Mouse (Mus musculus) hindbrain, embryonic 13.5 days (tissue): Measurements from ENCODE around the gene Dido1. TPM values are rescaled to one million over a fixed set of nuclear protein-coding genes. Genes with fewer than 3 reads are reported as not detected.

ENCODE experiments used
- ATAC-seq: fragments of 200-750 bp; cut with Nextera tagmentation; 2 replicates; pipeline ENCODE4 v1.8.0; 2017; ENCODE audit warnings: moderate TSS enrichment; ENCODE audit not compliant: low FRiP score
- H3K27ac ChIP-seq: fragments of 300-500 bp; sonication (generic); 2 replicates; pipeline ENCODE4 v1.5.1; 2015; ENCODE audit warnings: inconsistent platforms, mild to moderate bottlenecking, moderate library complexity
- H3K27me3 ChIP-seq: fragments of 300-500 bp; sonication (generic); 2 replicates; pipeline ENCODE4 v1.6.1; 2015; ENCODE audit warnings: mild to moderate bottlenecking, inconsistent platforms
- H3K36me3 ChIP-seq: fragments of 300-500 bp; sonication (generic); 2 replicates; pipeline ENCODE4 v1.6.1; 2015; ENCODE audit warnings: mild to moderate bottlenecking, inconsistent platforms
- H3K4me1 ChIP-seq: fragments of 300-500 bp; sonication (generic); replicated peaks from 2 replicates; pipeline ENCODE4 v1.6.1; 2015; ENCODE audit warnings: inconsistent platforms
- H3K4me2 ChIP-seq: fragments of 300-500 bp; sonication (generic); 2 replicates; pipeline ENCODE4 v1.6.1; 2015; ENCODE audit warnings: inconsistent platforms, mild to moderate bottlenecking, moderate library complexity
- H3K4me3 ChIP-seq: fragments of 300-500 bp; sonication (generic); 2 replicates; pipeline ENCODE4 v1.5.1; 2015; ENCODE audit warnings: mild to moderate bottlenecking, inconsistent platforms
- H3K9ac ChIP-seq: fragments of 300-500 bp; sonication (generic); 2 replicates; pipeline ENCODE4 v1.6.1; 2015; ENCODE audit warnings: mild to moderate bottlenecking, inconsistent platforms
- H3K9me3 ChIP-seq: fragments of 300-500 bp; sonication (generic); 2 replicates; pipeline ENCODE4 v1.6.1; 2016; ENCODE audit warnings: inconsistent platforms
- WGBS: fragments of 180-500 bp; shearing (Covaris S2); methylation state at CpG from one replicate; pipeline ENCODE4 v1.1.7; 2015; 5-methylcytosine and 5-hydroxymethylcytosine counted together
- polyA plus RNA-seq: library from polyadenylated mRNA; unstranded; fragments of >200 nt; fragmentation: Nextera tagmentation; extraction: Ambion mirVana; gene quantifications from 2 replicates; pipeline ENCODE4 v1.2.1, GENCODE M21; 2015

The Dido1 gene
- polyA plus RNA-seq, 1 experiment from 2014 or later: 29.7 TPM

GRCm38 (mm10) chr2:180610283-180610682 lies 99.5 kb downstream of the Dido1 start:
- no peak overlapping the region for H3K27ac ChIP-seq
- H3K27me3 ChIP-seq: no peaks in the 10 kb centered on the region
- H3K4me2 ChIP-seq: no peak overlapping the region
- H3K9ac ChIP-seq: no peak overlapping the region
- no peak overlapping the region for H3K4me3 ChIP-seq
- no peaks in the 10 kb centered on the region for H3K9me3 ChIP-seq
- peaks cover 10% of the 10 kb centered on the region; the same call in 1 of the 2 replicates for H3K36me3 ChIP-seq
- no peak for ATAC-seq
- 83% methylated on average over 4 of the region's 4 CpGs for WGBS
- peaks cover 2% of the 10 kb centered on the region; the same call in 1 of the 2 replicates for H3K4me1 ChIP-seq

Other genes starting within 250 kb of the Dido1 start
- 0.82 and 1.2 TPM in 2 replicates for gene Ntsr1, start 210.0 kb downstream of the Dido1 start, polyA plus RNA-seq
- gene Mrgbp, start 128.7 kb downstream of the Dido1 start, polyA plus RNA-seq: 42.2 and 44.8 TPM in 2 replicates
- 85.8 and 86.2 TPM in 2 replicates for gene Ogfr, start 120.8 kb downstream of the Dido1 start, polyA plus RNA-seq
- 71.7 and 74.9 TPM in 2 replicates for gene Col9a3, start 112.2 kb downstream of the Dido1 start, polyA plus RNA-seq
- 0.22 and 0.34 TPM in 2 replicates for gene Tcfl5, start 67.3 kb downstream of the Dido1 start, polyA plus RNA-seq
- gene Gid8, start 118 bp upstream of the Dido1 start, polyA plus RNA-seq: 56.6 and 58.7 TPM in 2 replicates
- 0.19 and 0.83 TPM in 2 replicates for gene Slc17a9, start 15.3 kb upstream of the Dido1 start, polyA plus RNA-seq
- gene Bhlhe23, start 66.9 kb upstream of the Dido1 start, polyA plus RNA-seq: 1.2 and 2.5 TPM in 2 replicates
- 42.2 and 47.6 TPM in 2 replicates for gene Ythdf1, start 210.9 kb upstream of the Dido1 start, polyA plus RNA-seq
- 0.17 and 0.35 TPM in 2 replicates for gene Birc7, start 219.0 kb upstream of the Dido1 start, polyA plus RNA-seq
- gene Nkain4, start 244.7 kb upstream of the Dido1 start, polyA plus RNA-seq: 90.9 and 106 TPM in 2 replicates